Mouse (Mus musculus) v-Abl transformed pro-B cells (cell line): ENCODE measurements around the gene Neu3.

Source experiments
- in situ Hi-C, 2 experiments: fragments of 400-800 bp; cut with MboI; formaldehyde crosslinking; loops; one replicate each; pipeline ENCODE4 v1.15.1; 2025; ENCODE audit not compliant: unreplicated experiment in 2 of 2

The Neu3 gene

GRCm38 (mm10) chr7:99797261-99797660 lies 31.0 kb downstream of the Neu3 start:
- in situ Hi-C loops: loop anchor here (5.0 kb wide), 4 partner anchors 80 to 300 kb away; no protein-coding TSS in a partner anchor

GRCm38 (mm10) chr7:99796471-99796870 lies 31.7 kb downstream of the Neu3 start:
- in situ Hi-C loops: loop anchor here (5.0 kb wide), 4 partner anchors 81 to 299 kb away; no protein-coding TSS in a partner anchor

GRCm38 (mm10) chr7:99795192-99795981 lies 32.8 kb downstream of the Neu3 start:
- in situ Hi-C loops: loop anchor here (5.0 kb wide), 4 partner anchors 82 to 298 kb away; no protein-coding TSS in a partner anchor

DNA sequence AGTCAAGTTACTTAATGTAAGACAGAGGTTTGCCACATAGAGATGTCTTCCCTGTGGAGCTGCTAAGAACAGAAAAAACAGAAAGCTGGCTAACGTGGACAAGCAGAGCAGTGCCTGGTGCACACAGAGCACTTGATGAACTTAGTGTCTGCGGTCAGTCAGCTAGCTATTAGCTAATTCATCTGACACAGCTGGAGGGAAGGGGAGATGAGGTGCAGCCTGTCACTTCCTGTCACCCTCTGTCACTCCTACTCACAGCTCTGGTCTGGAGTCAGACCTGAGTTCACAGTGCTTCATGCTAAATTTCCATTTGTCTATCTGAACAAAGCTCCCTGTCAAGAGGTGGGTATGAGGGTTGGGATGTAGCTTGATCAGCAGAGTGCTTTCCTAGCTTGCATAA lies 34.1 kb downstream of the Neu3 start:
- in situ Hi-C loops: loop anchor here in 1 of 2 experiments (5.0 kb wide), 1 partner anchor 82 kb away; the partner anchor contains the start of gene Slco2b1

GRCm38 (mm10) chr7:99790816-99791215 lies 37.4 kb downstream of the Neu3 start:
- in situ Hi-C loops: loop anchor here in 1 of 2 experiments (5.0 kb wide), 1 partner anchor 79 kb away; the partner anchor contains the start of gene Slco2b1

DNA sequence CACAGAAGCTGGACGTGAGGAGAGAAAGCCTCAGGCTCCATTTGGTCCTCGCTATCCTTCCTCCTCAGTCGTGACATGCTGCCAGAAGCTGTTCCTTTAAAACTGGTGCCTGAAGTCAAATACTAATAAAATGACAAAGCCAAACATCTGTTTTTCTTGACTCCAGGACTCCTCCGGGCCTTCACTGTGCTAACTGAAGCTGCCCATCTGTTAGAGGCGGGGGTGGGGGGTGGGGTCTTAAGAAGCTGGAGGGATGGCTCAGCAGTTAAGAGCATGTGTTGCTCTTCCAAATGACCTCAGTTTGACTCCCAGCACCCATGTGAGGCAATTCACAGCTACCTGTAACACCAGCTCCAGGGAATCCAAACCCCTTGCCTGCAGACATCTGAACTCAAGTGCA lies 39.7 kb downstream of the Neu3 start:
- in situ Hi-C loops: no loop called here

- in situ Hi-C loops: no loop called here
Measured at GRCm38 (mm10) chr7:99787935-99788334, 40.3 kb downstream of the Neu3 start.

GRCm38 (mm10) chr7:99786774-99787173 lies 41.4 kb downstream of the Neu3 start:
- in situ Hi-C loops: no loop called here

DNA sequence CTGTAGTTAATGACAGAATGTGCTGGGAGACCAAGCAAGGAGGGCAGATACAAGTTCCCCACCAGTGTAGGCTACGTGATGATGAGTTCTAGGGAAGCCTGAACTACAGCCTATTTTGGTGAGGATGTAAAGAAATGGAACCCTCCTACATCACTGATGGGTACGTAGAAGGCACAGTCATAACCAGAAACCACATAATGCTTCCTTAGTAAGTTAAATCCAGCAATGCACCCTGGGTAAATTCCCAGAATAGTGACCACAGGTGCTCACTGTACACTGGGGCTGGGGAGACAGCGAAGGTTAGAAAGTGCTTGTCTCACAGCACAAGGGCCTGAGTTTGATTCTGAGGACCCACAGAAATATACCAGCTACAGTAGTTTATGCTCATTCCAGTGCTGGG lies 42.7 kb downstream of the Neu3 start:
- in situ Hi-C loops: no loop called here

GRCm38 (mm10) chr7:99783421-99783820 lies 44.8 kb downstream of the Neu3 start:
- in situ Hi-C loops: no loop called here

DNA sequence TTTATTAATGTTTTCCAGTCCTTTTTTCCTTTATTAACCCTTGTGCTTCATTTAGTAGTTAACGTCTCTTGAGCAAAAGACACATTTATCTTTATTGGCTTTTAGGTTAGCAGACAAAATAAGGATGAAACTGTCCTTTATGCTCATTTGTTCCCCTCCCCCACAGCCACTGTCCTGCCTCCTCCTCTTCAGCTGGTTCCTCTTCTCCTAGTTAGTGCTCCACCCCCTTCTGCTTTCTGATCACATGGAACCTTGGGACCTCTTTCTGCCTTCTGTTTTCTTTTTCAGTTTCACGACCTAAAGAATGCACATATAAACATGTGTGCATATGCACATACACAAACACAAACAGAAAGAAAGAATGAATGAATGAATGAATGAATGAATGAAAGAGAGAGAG lies 46.3 kb downstream of the Neu3 start:
- in situ Hi-C loops: no loop called here

DNA sequence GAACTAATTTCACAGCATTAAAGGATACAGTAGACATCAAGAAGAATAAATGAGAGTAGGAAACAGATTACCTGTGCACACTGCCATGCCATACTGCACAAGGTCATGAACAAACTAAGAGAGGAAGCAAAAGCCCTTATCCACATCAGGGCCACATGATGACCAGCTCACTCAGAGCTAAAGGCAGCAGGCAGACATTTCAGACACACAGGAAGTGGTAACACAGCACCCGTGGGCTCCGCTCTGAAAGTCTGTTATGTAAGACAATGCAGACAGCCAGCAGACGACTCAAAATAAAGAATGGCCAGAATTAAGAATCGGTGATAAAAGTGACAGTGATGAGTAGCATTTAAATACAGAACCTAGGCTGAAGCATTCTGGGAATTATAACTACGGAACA lies 46.8 kb downstream of the Neu3 start:
- in situ Hi-C loops: no loop called here

DNA sequence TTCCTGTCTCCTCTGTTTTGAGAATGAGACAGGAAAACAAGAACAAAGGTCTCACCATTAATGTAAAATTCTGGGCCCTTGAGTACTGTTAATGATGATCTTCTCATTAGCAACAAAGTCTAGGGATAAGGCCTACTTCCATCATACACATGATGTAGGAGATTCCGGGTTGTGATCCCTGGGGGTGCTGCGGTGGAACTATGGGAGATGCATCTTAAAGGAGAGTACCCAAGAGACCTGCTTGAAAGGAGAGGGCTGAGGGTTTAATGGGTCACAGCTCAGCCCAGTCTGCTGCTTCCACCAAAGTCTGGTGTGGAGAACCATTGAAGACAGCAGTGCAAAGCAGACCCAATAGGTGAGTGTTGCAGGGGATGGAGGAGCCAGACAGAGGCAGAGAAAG lies 65.0 kb downstream of the Neu3 start, which contains the start of gene Olfr521:
TSS of gene Olfr521 (plus strand) at position 301 of the 400 bp plus-strand sequence.
- in situ Hi-C loops: no loop called here
